Mouse (Mus musculus) liver, embryonic 18 days (tissue): ENCODE measurements around the gene Il18. TPM values are rescaled to one million over a fixed set of nuclear protein-coding genes. Genes with fewer than 3 reads are reported as not detected.

Experiments used
- polyA plus RNA-seq: library from polyadenylated mRNA; depleted of rRNA; stranded (reverse); fragments of >200 nt; gene quantifications from 2 replicates; pipeline ENCODE4 v1.2.3, GENCODE M21; 2012; rRNA removed

Gene Il18
- polyA plus RNA-seq, result 10.0 and 12.3 TPM in 2 replicates

GRCm38 (mm10) chr9:50554241-50555093 lies at the start of gene Il18:
TSS of gene Il18 (plus strand) at chr9:50554827.

GRCm38 (mm10) chr9:50528293-50528892 lies 26.2 kb upstream of the Il18 start, which contains the start of gene Pts:
TSS of gene Pts (minus strand) at chr9:50528724.

GRCm38 (mm10) chr9:50555094-50555446 lies 443 bp downstream of the Il18 start, which contains the start of gene Bco2:
TSS of gene Bco2 (minus strand) at chr9:50555181.

GRCm38 (mm10) chr9:50561145-50561917 lies 6.7 kb downstream of the Il18 start, which contains the start of gene Tex12:
TSS of gene Tex12 (minus strand) at chr9:50561325.

GRCm38 (mm10) chr9:50603189-50603997 lies 48.8 kb downstream of the Il18 start, which contains the start of the genes Sdhd and Timm8b:
TSS of gene Sdhd (minus strand) at chr9:50603812.
TSS of gene Timm8b (plus strand) at chr9:50603910.

GRCm38 (mm10) chr9:50616766-50617603 lies 62.4 kb downstream of the Il18 start, which contains the start of the genes Pih1d2 and Nkapd1:
TSS of gene Pih1d2 (plus strand) at chr9:50617321.
TSS of gene Nkapd1 (minus strand) at chr9:50617464.

Other genes starting within 250 kb of the Il18 start
- 49.8 and 89.9 TPM in 2 replicates for gene Rpl10-ps3, start 209.9 kb upstream of the Il18 start, polyA plus RNA-seq
- 0.92 and 1.3 TPM in 2 replicates for gene Plet1, start 60.3 kb upstream of the Il18 start, polyA plus RNA-seq
- gene Pts, start 26.1 kb upstream of the Il18 start, polyA plus RNA-seq, result 29.6 and 30.3 TPM in 2 replicates
- gene Bco2, start 354 bp downstream of the Il18 start, polyA plus RNA-seq, result 1.4 and 2.0 TPM in 2 replicates
- not detected in 2 replicates for gene Tex12, start 6.5 kb downstream of the Il18 start, polyA plus RNA-seq
- 266 and 282 TPM in 2 replicates for gene Sdhd, start 49.0 kb downstream of the Il18 start, polyA plus RNA-seq
- gene Timm8b, start 49.1 kb downstream of the Il18 start, polyA plus RNA-seq, result 159 and 160 TPM in 2 replicates
- 0.37 and 0.52 TPM in 2 replicates for gene Pih1d2, start 62.5 kb downstream of the Il18 start, polyA plus RNA-seq
- gene Nkapd1, start 62.6 kb downstream of the Il18 start, polyA plus RNA-seq, result 4.4 and 4.5 TPM in 2 replicates
- 15.9 and 18.7 TPM in 2 replicates for gene Dlat, start 105.0 kb downstream of the Il18 start, polyA plus RNA-seq
- gene Dixdc1, start 184.7 kb downstream of the Il18 start, polyA plus RNA-seq, result 3.8 and 4.7 TPM in 2 replicates
- 7.6 and 9.8 TPM in 2 replicates for gene 2310030G06Rik, start 191.7 kb downstream of the Il18 start, polyA plus RNA-seq
- 3.7 and 5.2 TPM in 2 replicates for gene Cryab, start 196.5 kb downstream of the Il18 start, polyA plus RNA-seq
- gene Hspb2, start 197.5 kb downstream of the Il18 start, polyA plus RNA-seq, result 1.3 and 1.4 TPM in 2 replicates
- 3.5 and 3.6 TPM in 2 replicates for gene Fdxacb1, start 213.4 kb downstream of the Il18 start, polyA plus RNA-seq
- 8.5 TPM in 2 replicates for gene Alg9, start 220.2 kb downstream of the Il18 start, polyA plus RNA-seq
- gene 1110032A03Rik, start 220.7 kb downstream of the Il18 start, polyA plus RNA-seq, result 22.5 and 25.7 TPM in 2 replicates